Mouse (Mus musculus) heart, postnatal 25 days (tissue): ENCODE data around the gene Dtx2. TPM values are rescaled to one million over a fixed set of nuclear protein-coding genes. Genes with fewer than 3 reads are reported as not detected.
"Not testable (repeated sequence)": the region's sequence is repeated elsewhere in the genome, so short reads cannot be mapped to it uniquely, and the experiment has no call there.

Source experiments
- DNase-seq: peaks from one replicate; pipeline ENCODE4 v3.0.0; 2022; ENCODE audit warnings: low spot score
- intact Hi-C: fragments of 180-260 bp; cut with DNase I; formaldehyde crosslinking; loops from one replicate; pipeline ENCODE4 v1.15.1; 2025
- total RNA-seq, 2 experiments: library from RNA; stranded (reverse); gene quantifications; 2 replicates each; pipeline ENCODE4 v1.2.3; 2021

Gene Dtx2
- total RNA-seq, 2 experiments from 2014 or later = 7.9 to 8.4 TPM

- no peak for DNase-seq
- intact Hi-C loops = no loop called here
Observed at GRCm38 (mm10) chr5:136052861-136053655, 58.5 kb downstream of the Dtx2 start.

GRCm38 (mm10) chr5:136054301-136055077, 59.9 kb downstream of the Dtx2 start, which contains the start of gene Upk3bl:
TSS of gene Upk3bl (plus strand) at chr5:136054492.
- DNase-seq = no peak

GRCm38 (mm10) chr5:136056062-136056461, 61.5 kb downstream of the Dtx2 start:
- intact Hi-C loops = no loop called here
- DNase-seq = no peak

More at GRCm38 (mm10) chr5:136054301-136055077, 59.9 kb downstream of the Dtx2 start, which contains the start of gene Upk3bl:
- intact Hi-C loops = no loop called here

GRCm38 (mm10) chr5:136057085-136057484, 62.5 kb downstream of the Dtx2 start:
- intact Hi-C loops = no loop called here
- no peak for DNase-seq

GRCm38 (mm10) chr5:136061567-136061966, 67.0 kb downstream of the Dtx2 start:
- intact Hi-C loops = loop anchor here (1.0 to 5.0 kb wide), 5 partner anchors 16 to 184 kb away; no protein-coding TSS in a partner anchor

GRCm38 (mm10) chr5:136063920-136064319, 69.3 kb downstream of the Dtx2 start:
- intact Hi-C loops = loop anchor here (5.0 kb wide), 3 partner anchors 97 to 187 kb away; no protein-coding TSS in a partner anchor
- no peak for DNase-seq

More at GRCm38 (mm10) chr5:136061567-136061966, 67.0 kb downstream of the Dtx2 start:
- peak; percentile 45 for DNase-seq

- DNase-seq, intact Hi-C loops: not testable (repeated sequence)
Observed at GRCm38 (mm10) chr5:136066404-136067148, 72.0 kb downstream of the Dtx2 start.

GRCm38 (mm10) chr5:136069411-136069810, 74.8 kb downstream of the Dtx2 start:
- intact Hi-C loops = no loop called here
- no peak for DNase-seq

GRCm38 (mm10) chr5:136073051-136073450, 78.5 kb downstream of the Dtx2 start:
- no peak for DNase-seq
- intact Hi-C loops = no loop called here

GRCm38 (mm10) chr5:136073526-136073925, 78.9 kb downstream of the Dtx2 start:
- DNase-seq = no peak
- intact Hi-C loops = no loop called here

GRCm38 (mm10) chr5:136075076-136075475, 80.5 kb downstream of the Dtx2 start:
- no peak for DNase-seq
- intact Hi-C loops = no loop called here

- intact Hi-C loops = no loop called here
- no peak for DNase-seq
Observed at GRCm38 (mm10) chr5:136076284-136076683, 81.7 kb downstream of the Dtx2 start.

- DNase-seq = no peak
- intact Hi-C loops = no loop called here
Observed at GRCm38 (mm10) chr5:136077001-136077550, 82.5 kb downstream of the Dtx2 start.

GRCm38 (mm10) chr5:136078136-136078535, 83.5 kb downstream of the Dtx2 start:
- no peak for DNase-seq
- intact Hi-C loops = no loop called here

GRCm38 (mm10) chr5:136082345-136082744, 87.7 kb downstream of the Dtx2 start:
- no peak for DNase-seq
- intact Hi-C loops = no loop called here

Other genes with a start within 250 kb of the Dtx2 start
- gene Styxl1, start 216.4 kb upstream of the Dtx2 start, total RNA-seq = not detected
- 1,000 to 10,000 TPM; 1,992 to 2,010 TPM for gene Mdh2, start 216.3 kb upstream of the Dtx2 start, total RNA-seq
- not detected for gene Srrm3, start 187.9 kb upstream of the Dtx2 start, total RNA-seq
- 100 to 1,000 TPM; 385 to 513 TPM for gene Hspb1, start 106.9 kb upstream of the Dtx2 start, total RNA-seq
- 100 to 1,000 TPM; 285 to 296 TPM for gene Ywhag, start 60.2 kb upstream of the Dtx2 start, total RNA-seq
- under 1 TPM; 0.28 to 0.68 TPM for gene Ssc4d, start 20.3 kb upstream of the Dtx2 start, total RNA-seq
- not detected for gene Zp3, start 14.7 kb upstream of the Dtx2 start, total RNA-seq
- gene Upk3b, start 43.7 kb downstream of the Dtx2 start, total RNA-seq = 10 to 100 TPM; 20.0 to 28.8 TPM
- gene Upk3bl, start 59.7 kb downstream of the Dtx2 start, total RNA-seq = not detected
- 1 to 10 TPM; 6.5 to 7.2 TPM for gene Rasa4, start 89.1 kb downstream of the Dtx2 start, total RNA-seq
- gene Polr2j, start 121.8 kb downstream of the Dtx2 start, total RNA-seq = 10 to 100 TPM; 64.4 to 71.9 TPM
- 1 to 10 TPM; 5.0 to 6.3 TPM for gene Lrwd1, start 141.3 kb downstream of the Dtx2 start, total RNA-seq
- gene Alkbh4, start 141.3 kb downstream of the Dtx2 start, total RNA-seq = 1 to 10 TPM; 5.3 to 6.0 TPM
- 1 to 10 TPM in 1 of 2 experiments, under 1 TPM in 1; 0.87 to 1.2 TPM for gene Orai2, start 175.9 kb downstream of the Dtx2 start, total RNA-seq
- gene Prkrip1, start 204.2 kb downstream of the Dtx2 start, total RNA-seq = 10 to 100 TPM; 17.3 to 20.9 TPM